Mouse (Mus musculus) left cerebral cortex, postnatal 25 days (tissue): ENCODE measurements around the gene Abat. TPM values are rescaled to one million over a fixed set of nuclear protein-coding genes. Genes with fewer than 3 reads are reported as not detected.

Experiments
- DNase-seq, 2 experiments: peaks; one replicate each; pipeline ENCODE4 v3.0.0; 2022; ENCODE audit warnings: low spot score in 2 of 2, mixed read lengths in 1 of 2
- intact Hi-C: fragments of 180-260 bp; cut with DNase I; formaldehyde crosslinking; loops from one replicate; pipeline ENCODE4 v1.15.1; 2025
- microRNA-seq, 2 experiments: library from miRNA; unstranded; fragments of <30 nt; microRNA quantifications; one replicate each; pipeline ENCODE4 v1.2.0; 2022
- total RNA-seq, 2 experiments: library from RNA; stranded (reverse); gene quantifications; 2 replicates each; pipeline ENCODE4 v1.2.3; 2021

Gene Abat
- total RNA-seq, 2 experiments from 2014 or later: 147 to 179 TPM

DNA sequence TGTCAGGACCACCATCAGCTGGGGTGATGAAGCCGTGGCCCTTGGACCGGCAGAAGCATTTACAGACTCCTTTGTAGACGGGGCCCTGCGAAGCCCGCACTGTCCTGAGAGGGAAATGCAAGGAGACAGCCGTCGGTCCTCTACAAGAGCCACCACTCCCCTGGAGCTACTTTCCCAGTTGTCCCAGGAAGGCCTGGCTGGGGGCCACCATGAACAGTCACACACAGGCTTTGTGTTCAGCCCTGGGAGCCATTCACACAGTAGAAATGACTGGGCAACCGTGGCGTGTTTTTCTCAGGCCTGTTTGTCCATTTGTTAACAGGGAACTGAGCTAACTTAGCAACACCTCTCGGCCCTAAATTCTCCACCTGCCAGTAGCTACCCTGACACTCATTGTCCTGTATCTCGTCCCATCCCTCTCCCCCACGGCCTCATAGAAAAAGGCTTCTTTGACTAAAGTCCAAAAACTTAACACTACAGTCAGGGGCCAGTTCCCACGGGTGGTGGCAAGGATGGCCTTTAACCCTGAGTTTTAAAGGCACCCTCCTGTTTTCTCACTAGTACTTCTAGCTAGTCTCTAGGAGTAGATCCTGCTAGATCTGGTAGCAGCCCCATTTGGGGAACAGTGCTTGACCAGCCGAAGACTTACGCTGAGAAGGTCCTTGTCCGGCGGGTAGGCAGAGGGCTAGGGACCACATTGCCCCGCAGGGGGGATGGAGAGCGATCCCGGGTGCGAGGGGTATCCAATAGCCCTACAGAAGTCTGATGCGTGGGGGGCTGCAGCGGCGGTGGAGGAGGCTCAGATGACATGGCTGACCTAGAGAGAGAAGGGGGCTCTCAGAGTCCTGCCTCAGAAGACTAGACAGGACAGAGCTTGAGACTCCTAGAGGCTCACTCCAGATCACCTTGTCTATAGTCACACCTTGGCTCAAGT lies 150.6 kb downstream of the Abat start:
- intact Hi-C loops: no loop called here
- peak in 1 of 2 experiments; percentile 19 for DNase-seq

DNA sequence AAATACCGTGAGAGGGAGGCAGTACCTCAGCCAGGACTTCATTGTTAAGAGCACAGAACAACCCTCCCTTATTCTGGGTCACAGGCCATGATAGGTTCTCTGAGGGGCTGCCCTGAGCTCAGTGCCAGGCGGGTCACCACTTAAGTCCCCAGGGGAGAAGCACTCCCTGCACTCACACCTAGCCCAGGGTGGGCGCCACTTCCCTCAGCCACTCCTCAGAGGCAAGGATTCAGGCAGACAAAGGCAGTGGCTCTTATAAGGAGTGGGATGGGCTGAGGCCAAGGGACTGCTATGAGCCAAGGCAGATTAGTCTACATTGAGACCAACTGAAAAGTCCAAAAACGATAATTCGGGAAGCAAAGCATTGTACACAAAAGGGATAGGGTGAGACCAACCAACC lies 152.1 kb downstream of the Abat start:
- intact Hi-C loops: no loop called here
- no peak for DNase-seq

- DNase-seq: no peak
- intact Hi-C loops: no loop called here
These were observed 153.2 kb downstream of the Abat start for GRCm38 (mm10) chr16:8666452-8666851.

- intact Hi-C loops: no loop called here
- DNase-seq: no peak
These were observed 154.0 kb downstream of the Abat start for GRCm38 (mm10) chr16:8667261-8667660.

GRCm38 (mm10) chr16:8667814-8668213 lies 154.6 kb downstream of the Abat start:
- intact Hi-C loops: no loop called here
- no peak for DNase-seq

DNA sequence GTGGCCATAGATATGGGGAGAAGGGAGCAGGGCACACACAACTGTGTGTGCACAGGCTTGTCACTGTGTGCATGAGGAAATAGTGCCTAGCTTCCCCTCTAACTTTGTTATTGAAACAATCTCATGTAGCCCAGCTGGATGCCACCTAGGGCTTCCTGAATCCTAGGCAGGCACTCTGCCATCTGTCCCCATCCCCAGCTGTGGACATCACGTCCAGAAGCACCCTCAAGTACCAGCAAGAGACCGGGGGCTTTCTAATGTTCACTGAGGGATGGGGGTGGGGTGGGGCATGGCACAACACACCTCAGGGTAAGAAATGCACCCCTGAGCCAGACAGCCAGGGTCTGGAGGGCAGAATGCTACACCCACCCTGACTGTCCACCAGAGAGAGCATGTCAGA lies 155.2 kb downstream of the Abat start:
- intact Hi-C loops: no loop called here

DNA sequence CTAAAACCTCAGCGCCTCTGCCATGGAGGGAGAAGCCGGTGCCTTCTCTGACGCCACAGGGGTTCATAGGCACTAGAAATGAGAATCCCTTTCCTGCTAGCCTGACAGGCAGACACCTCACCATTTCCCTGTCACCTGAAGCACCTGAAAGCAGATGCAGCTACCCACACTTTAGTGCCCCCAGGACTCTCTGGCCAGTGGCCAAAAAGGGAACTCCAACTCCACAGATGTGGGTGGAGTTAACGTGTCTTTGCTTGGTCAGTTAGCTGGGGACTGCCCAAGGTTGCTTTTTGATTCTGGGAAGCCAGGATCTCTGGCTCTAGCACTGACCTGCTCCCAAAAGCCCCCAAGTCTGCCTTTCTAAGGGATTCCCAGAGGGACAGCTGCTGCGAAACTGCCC lies 156.2 kb downstream of the Abat start:
- intact Hi-C loops: no loop called here
- DNase-seq: no peak

More for the DNA sequence above, 155.2 kb downstream of the Abat start:
- DNase-seq: no peak

DNA sequence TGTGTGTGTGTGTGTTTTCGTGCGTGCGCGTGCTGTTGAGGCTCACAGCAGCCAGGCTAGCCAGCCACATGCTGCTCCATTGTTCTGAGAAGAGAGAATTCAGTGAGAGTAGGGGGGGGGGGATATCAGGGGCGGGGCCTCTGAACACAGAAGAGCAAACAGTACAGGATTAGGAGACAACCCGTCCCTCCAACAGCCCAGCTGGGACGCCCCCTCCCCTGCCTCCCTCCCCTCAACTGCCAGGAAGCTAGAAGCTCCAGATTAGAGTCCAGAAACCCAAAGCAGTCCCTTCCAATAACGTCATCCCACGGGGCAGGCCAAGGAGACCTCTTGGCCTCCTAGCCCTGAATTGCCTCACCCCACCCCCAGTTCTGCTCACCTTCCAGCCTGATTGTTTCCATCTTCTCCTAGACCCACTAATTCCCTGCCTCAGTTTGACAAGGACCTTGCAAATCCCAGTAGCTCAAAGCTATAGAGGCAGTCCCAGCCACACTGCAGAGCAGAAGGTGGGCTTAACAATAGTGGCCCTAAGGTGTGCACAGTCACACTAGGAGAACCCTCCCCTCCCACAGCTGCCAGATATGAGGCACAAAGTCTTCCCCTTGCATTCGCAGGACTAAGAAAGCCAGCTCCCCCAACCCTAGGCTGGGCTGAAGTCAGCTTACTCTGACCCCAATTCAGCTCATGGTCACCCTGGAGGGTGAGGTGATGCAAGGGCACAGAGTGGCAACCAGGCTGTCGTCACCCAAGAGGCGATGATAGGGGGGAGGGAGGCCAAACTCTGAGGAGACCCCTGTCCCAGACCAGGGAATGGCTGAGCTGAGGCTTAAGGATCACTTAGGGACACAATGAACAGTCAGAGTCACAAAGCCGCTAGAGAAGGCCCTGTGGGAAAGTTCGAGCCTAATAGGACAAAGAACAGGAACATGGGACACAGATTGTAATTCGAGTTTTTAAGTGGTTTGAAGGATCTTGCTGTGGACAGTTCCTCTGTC lies 157.1 kb downstream of the Abat start:
- intact Hi-C loops: no loop called here
- DNase-seq: no peak

Small RNA genes within 50 kb of the gene (microRNA-seq; reads per million reads assigned to microRNA genes)
- gene Gm22137: 0 reads per million in 2 experiments

Other genes with a start within 250 kb of the Abat start
- gene Tmem114, start 88.3 kb upstream of the Abat start, total RNA-seq: 1 to 10 TPM; 2.7 to 3.4 TPM
- 10 to 100 TPM; 21.6 to 24.3 TPM for gene Mettl22, start 42.6 kb upstream of the Abat start, total RNA-seq
- gene Pmm2, start 124.2 kb downstream of the Abat start, total RNA-seq: 10 to 100 TPM; 26.8 to 31.0 TPM
- gene Tmem186, start 124.3 kb downstream of the Abat start, total RNA-seq: 10 to 100 TPM; 12.6 to 12.8 TPM
- gene Carhsp1, start 158.7 kb downstream of the Abat start, total RNA-seq: 10 to 100 TPM; 13.2 to 19.4 TPM
- not detected for gene Gm5767, start 167.3 kb downstream of the Abat start, total RNA-seq